Mouse (Mus musculus): ENCODE data around the gene Rnf34.

- no peak for TF ChIP-seq POLR2A (IDR thresholded peaks at IDR 0.05; ENCODE audit: low read depth, low read length)
- no peak for TF ChIP-seq CTCF (IDR thresholded peaks at IDR 0.05; ENCODE audit: extremely low read depth, insufficient read length, insufficient replicate concordance, low read depth, low read length)
These were observed 2.8 kb downstream of the Rnf34 start for GRCm38 (mm10) chr5:122852611-122853010.

Data from small intestine, adult 2 months (tissue).